Comparison of ENCODE assay signal across 8 mouse cellular contexts in the genomic region with DNA sequence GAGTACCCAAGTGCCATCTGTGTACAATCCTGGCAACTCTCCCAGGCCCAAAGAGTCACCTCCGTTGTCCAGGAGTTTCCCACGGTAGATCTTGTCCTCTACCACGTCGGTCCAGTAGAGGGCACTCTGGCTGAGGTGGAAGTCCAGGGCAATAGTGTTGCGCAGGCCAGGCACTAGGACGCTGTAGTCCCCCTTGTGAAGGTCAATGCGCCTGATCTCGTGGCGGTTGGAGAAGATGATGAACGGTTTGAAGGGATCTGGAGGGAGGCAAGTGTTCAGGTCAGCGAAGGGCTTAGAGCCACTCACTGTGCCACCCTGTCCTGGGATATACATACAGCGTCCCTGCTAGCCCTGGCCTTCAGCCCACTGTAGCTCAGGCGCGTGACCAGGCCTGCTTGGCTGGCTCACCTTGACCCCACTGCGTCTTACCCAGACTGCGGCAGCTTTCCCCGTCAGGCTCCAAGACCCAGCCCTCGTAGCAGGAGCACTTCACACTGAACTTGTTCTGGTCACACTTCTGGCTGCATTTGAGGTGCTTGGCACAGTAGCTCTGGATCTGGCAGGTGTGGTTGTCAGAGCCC. TPM values are rescaled to one million over a fixed set of nuclear protein-coding genes. Genes with fewer than 3 reads are reported as not detected.
A peak's percentile ranks its signal among the peaks of the same experiment; 100 is the strongest.
DNase-seq lines count a peak whose midpoint lies in the region; ATAC-seq and TF ChIP-seq lines count a peak whose summit lies in the region.

No protein-coding gene starts in this region.

- no peak overlapping the region for H3K27ac ChIP-seq in embryonic fibroblast, embryonic 13.5 days (ENCODE audit: insufficient read depth, low read length)
- H3K27ac ChIP-seq in hindbrain, postnatal 0 days: no peak overlapping the region

- H3K36me3 ChIP-seq in hindbrain, postnatal 0 days (ENCODE audit: insufficient read depth, low read length): peaks cover 88% of the 10 kb centered on the region

- H3K4me1 ChIP-seq in embryonic fibroblast, embryonic 13.5 days (ENCODE audit: control insufficient read depth, insufficient read depth, low read length): no peaks in the 10 kb centered on the region
- H3K4me1 ChIP-seq in hindbrain, postnatal 0 days (ENCODE audit: insufficient read depth, low read length): no peaks in the 10 kb centered on the region
- H3K4me1 ChIP-seq in lung, adult 2 months (ENCODE audit: control insufficient read depth, insufficient read depth, low read length): peaks cover 3% of the 10 kb centered on the region; the same call in 1 of the 2 replicates

- peak; percentile 91 for TF ChIP-seq CTCF in embryonic fibroblast, embryonic 13.5 days (IDR thresholded peaks at IDR 0.05; ENCODE audit: borderline replicate concordance, insufficient read depth, low read length)
- peak; percentile 71 for TF ChIP-seq CTCF in hindbrain, postnatal 0 days (IDR thresholded peaks at IDR 0.05; ENCODE audit: low read depth)
- peak; percentile 84 for TF ChIP-seq CTCF in lung, adult 2 months (IDR thresholded peaks at IDR 0.05; ENCODE audit: insufficient read depth, low read length)

- H3K9me3 ChIP-seq in hindbrain, postnatal 0 days (ENCODE audit: low read length): no peaks in the 10 kb centered on the region

- DNase-seq in spleen, adult 18-20 months: peak; percentile 31 to 67
- DNase-seq in spleen, adult 12 weeks (ENCODE audit: low spot score): no peak
- DNase-seq in adrenal gland, postnatal 4 days (ENCODE audit: low spot score in 2 of 2): peak; percentile 52 to 58
- peak; percentile 53 for DNase-seq in hindbrain, postnatal 0 days (ENCODE audit: low spot score)
- DNase-seq in lung, adult 2 months: peak; percentile 63
- DNase-seq in retina, postnatal 1 day: peak; percentile 74

- H3K4me2 ChIP-seq in hindbrain, postnatal 0 days (ENCODE audit: low read depth, low read length): no peak overlapping the region

- WGBS in hindbrain, postnatal 0 days: 58% methylated on average over 18 of the region's 18 CpGs
- 38% methylated on average over 18 of the region's 18 CpGs for WGBS in lung, adult 2 months

- no peaks in the 10 kb centered on the region for H3K27me3 ChIP-seq in hindbrain, postnatal 0 days (ENCODE audit: insufficient read depth, low read length)

- no peak overlapping the region for H3K4me3 ChIP-seq in embryonic fibroblast, embryonic 13.5 days (ENCODE audit: insufficient read depth, low read length)
- H3K4me3 ChIP-seq in hindbrain, postnatal 0 days (ENCODE audit: low read length): no peak overlapping the region
- no peak overlapping the region for H3K4me3 ChIP-seq in lung, adult 2 months (replicated peaks; ENCODE audit: extremely low read depth, low read depth, low read length)

- peak; percentile 19; the same call in 1 of the 2 replicates for ATAC-seq in hindbrain, postnatal 0 days
- no peak for ATAC-seq in inflammation-experienced regulatory T-cells, adult 6 months

- TF ChIP-seq POLR2A in embryonic fibroblast, embryonic 13.5 days (IDR thresholded peaks at IDR 0.05; ENCODE audit: low read depth, low read length): no peak
- no peak for TF ChIP-seq POLR2A in lung, adult 2 months (IDR thresholded peaks at IDR 0.05; ENCODE audit: borderline replicate concordance, extremely low read depth, low read depth, low read length)

- no peak overlapping the region for H3K9ac ChIP-seq in hindbrain, postnatal 0 days (replicated peaks; ENCODE audit: low read length)

RNA-seq across cellular contexts. Expression of a gene that starts 42.1 kb away (rescaled TPM):
- 10 to 100 TPM; 13.6 to 14.0 TPM for total RNA-seq in adrenal gland, postnatal 4 days (2021)
- 1.1 and 1.8 TPM in 2 replicates for polyA plus RNA-seq in embryonic fibroblast, embryonic 13.5 days (2011; ENCODE audit: insufficient read length, low read depth, missing spikeins)
- 26.0 and 33.5 TPM in 2 replicates for total RNA-seq in hindbrain, postnatal 0 days (2014; rRNA removed)
- 134 and 146 TPM in 2 replicates for polyA plus RNA-seq in hindbrain, postnatal 0 days (2015; fragmentation: Nextera tagmentation; extraction: Ambion mirVana)
- polyA plus RNA-seq in lung, adult 2 months (2012; rRNA removed): 0.23 and 0.24 TPM in 2 replicates
- polyA plus RNA-seq in inflammation-experienced regulatory T-cells, adult 6 months (2017; shearing (Covaris generic)): not detected

RNA-seq across cellular contexts. Expression of a gene that starts 44.5 kb away (rescaled TPM):
- 100 to 1,000 TPM; 283 to 301 TPM for total RNA-seq in adrenal gland, postnatal 4 days (2021)
- 387 and 453 TPM in 2 replicates for polyA plus RNA-seq in embryonic fibroblast, embryonic 13.5 days (2011; ENCODE audit: insufficient read length, low read depth, missing spikeins)
- total RNA-seq in hindbrain, postnatal 0 days (2014; rRNA removed): 245 TPM in 2 replicates
- 73.7 and 75.5 TPM in 2 replicates for polyA plus RNA-seq in hindbrain, postnatal 0 days (2015; fragmentation: Nextera tagmentation; extraction: Ambion mirVana)
- 215 and 248 TPM in 2 replicates for polyA plus RNA-seq in lung, adult 2 months (2012; rRNA removed)
- polyA plus RNA-seq in inflammation-experienced regulatory T-cells, adult 6 months (2017; shearing (Covaris generic)): 1 to 10 TPM in 1 of 3 experiments, under 1 TPM in 1, not detected in 1; 0.04 to 1.4 TPM

RNA-seq across cellular contexts. Expression of a gene that starts 54.2 kb away (rescaled TPM):
- 10 to 100 TPM; 66.7 to 69.4 TPM for total RNA-seq in adrenal gland, postnatal 4 days (2021)
- 147 and 169 TPM in 2 replicates for polyA plus RNA-seq in embryonic fibroblast, embryonic 13.5 days (2011; ENCODE audit: insufficient read length, low read depth, missing spikeins)
- total RNA-seq in hindbrain, postnatal 0 days (2014; rRNA removed): 66.1 and 91.1 TPM in 2 replicates
- polyA plus RNA-seq in hindbrain, postnatal 0 days (2015; fragmentation: Nextera tagmentation; extraction: Ambion mirVana): 49.7 and 49.9 TPM in 2 replicates
- polyA plus RNA-seq in lung, adult 2 months (2012; rRNA removed): 40.3 and 57.7 TPM in 2 replicates
- 10 to 100 TPM; 38.2 to 43.2 (median 42.9) TPM for polyA plus RNA-seq in inflammation-experienced regulatory T-cells, adult 6 months (2017; shearing (Covaris generic))

Comparison
In these comparisons a context has a peak if more than half of its experiments do, and no peak if none do; other contexts are left out.
1. RNA of a gene that starts 42.1 kb away (polyA plus RNA-seq): 134 to 146 TPM in hindbrain, postnatal 0 days; 1.1 to 1.8 TPM in embryonic fibroblast, embryonic 13.5 days, 0.23 to 0.24 TPM in lung, adult 2 months and not detected in inflammation-experienced regulatory T-cells, adult 6 months; every median in the first group is over 10 times any median in the second.
2. RNA of a gene that starts 44.5 kb away (polyA plus RNA-seq): 387 to 453 TPM in embryonic fibroblast, embryonic 13.5 days, 215 to 248 TPM in lung, adult 2 months and 73.7 to 75.5 TPM in hindbrain, postnatal 0 days; 0.04 to 1.4 TPM in inflammation-experienced regulatory T-cells, adult 6 months; every median in the first group is over 10 times any median in the second.
3. Peak in every context shown above with its lines, with median percentiles within 50 percentile points of each other: CTCF ChIP-seq.